Mouse (Mus musculus) heart, adult 9 months (tissue): ENCODE results near the gene Gm10197.
"Not testable (repeated sequence)": the region's sequence is repeated elsewhere in the genome, so short reads cannot be mapped to it uniquely, and the experiment has no call there.

Experiments
- DNase-seq, 2 experiments: peaks; one replicate each; pipeline ENCODE4 v3.0.0; 2022; ENCODE audit warnings: low spot score in 2 of 2

The Gm10197 gene

DNA sequence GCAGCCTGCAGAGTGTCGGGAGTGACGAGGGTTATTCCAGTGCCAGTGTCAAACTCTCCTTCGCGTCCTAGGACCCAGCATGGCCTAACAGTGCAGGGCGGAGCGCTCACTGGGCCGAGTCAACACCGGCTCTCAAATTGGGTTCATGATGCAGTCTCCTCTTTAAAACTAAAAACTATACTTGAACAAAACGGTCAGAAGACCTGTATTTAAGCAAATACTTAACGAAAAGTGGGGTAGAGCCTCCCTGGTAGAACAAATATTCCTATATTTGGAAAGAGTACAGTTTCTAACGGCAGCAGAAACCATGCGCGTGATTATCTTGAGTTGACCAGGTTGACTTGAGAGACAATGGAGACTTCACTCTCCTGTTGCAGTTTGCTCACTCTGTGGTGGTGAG, at the start of gene Gm10197:
Gene Gm10197 (minus strand): TSS at position 101 of the 400 bp plus-strand sequence.
- DNase-seq = no peak

DNA sequence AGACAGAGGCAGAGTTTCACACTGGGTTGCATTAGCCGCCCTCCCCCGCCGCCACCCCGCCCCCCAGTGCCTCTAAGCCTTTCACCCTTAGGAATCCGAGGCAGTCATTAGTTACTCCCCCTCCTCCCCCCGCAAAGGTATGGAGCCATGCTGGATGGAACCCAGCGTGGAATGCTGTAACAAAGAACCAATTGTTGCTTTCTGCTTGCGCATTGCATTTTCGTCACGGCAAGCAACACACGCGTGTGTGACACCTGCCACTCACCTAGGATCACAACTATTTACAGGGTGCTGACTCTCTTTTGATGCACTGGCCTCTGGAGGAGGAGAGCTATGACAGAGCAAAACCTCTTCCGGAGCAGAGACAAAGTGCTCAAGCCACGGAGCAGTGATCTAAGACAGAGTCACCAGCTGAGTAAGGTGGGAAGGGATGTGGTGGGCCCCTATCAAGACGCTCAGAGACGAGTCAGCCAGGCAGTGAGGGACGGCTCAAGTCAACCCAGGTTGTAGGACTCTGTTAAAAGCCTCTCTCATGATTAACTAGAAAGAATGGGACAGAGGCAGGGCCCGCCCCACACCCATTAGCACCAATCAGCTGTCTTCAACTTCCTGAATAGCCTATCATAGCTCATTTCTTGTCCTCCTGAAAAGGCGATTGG, 49.5 kb upstream of the Gm10197 start:
- peak; percentile 82 to 90 for DNase-seq

DNA sequence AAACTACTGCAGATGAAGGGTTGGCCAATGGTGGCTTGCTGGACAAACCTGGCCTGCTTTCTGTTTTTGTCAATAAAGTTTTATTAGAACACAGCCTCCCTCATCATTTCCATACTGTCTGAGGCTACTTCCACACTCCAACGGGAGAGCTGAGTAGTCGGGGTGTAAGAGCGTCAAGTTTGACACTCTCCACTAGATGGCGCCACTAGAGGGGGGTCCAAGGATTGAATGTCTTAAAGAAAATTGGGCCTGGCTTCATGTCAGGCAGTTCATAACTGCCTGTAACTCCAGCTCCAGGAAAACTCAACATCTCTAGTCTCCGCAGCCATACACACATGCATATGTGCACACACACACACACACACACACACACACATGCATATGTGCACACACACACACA, 48.3 kb upstream of the Gm10197 start:
- peak; percentile 13 to 16 for DNase-seq

DNA sequence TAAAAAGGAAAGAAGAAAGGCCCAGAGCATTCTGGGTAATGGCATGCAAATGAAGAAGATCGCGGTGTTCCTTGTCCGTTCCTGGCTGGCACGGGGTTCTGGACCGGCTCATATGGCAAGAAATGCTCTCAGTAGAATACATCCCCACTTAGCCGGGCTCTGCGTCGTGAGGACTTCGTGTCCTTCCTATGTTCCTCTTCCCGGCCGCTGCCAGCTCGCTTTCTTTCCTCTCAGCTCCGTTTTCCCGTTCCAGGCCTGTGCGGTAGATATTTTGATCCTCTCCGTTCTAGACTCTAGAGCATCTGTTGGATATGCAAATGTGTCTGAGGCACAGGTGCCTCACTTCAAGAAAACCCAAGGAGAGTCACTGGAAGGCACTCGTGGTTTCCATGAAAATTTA, 43.6 kb upstream of the Gm10197 start:
- DNase-seq = no peak

DNA sequence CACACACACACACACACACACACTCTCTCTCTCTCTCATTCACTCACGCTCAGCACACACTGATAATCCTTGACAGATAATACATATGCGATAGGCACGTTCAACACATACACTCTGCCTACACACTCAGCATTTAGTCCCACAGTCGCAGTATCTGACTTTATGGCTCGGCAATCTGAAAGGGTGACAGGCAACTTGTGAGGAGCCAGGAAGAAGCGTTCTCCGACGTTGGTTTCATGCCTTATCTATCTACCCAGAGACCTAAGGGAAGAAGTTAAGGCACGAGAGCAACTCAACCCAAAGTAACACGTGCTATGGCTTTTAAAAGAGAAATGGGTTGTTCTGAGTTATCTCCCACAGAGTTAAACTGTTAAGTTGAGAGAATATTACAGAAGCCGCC, 43.1 kb upstream of the Gm10197 start:
- no peak for DNase-seq

DNA sequence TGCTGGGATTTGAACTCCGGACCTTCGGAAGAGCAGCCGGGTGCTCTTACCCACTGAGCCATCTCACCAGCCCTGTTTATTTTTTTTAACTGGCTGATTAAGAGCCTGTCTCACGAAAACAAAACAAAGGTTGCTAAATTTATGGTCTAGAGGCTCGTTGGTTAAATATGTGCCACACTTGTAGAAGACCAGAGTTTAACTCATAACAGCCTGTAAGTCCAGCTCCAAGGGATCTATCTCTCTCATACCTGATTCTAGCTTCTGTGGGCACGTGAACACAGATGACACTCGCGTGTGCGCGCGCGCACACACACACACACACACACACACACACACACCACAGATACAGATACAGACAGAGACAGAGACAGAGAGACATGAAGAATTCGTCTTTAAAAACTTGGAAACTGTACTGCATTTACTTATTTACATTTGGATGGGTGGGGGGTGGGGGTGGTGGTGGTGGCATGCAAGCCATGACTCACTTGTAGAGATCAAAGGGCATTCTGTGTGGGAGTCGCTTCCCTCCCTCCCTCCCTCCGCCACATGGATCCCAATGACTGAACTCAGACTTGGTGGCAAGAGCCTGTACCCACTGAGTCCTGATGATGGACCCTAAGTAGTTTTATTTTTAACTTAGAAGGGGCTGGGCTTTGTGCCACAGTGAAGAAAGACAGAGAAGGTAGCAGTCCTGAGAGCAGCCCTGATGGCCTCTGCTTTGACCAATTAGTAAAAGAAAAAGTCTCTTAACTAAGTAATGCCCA, 42.2 kb upstream of the Gm10197 start:
- no peak for DNase-seq

DNA sequence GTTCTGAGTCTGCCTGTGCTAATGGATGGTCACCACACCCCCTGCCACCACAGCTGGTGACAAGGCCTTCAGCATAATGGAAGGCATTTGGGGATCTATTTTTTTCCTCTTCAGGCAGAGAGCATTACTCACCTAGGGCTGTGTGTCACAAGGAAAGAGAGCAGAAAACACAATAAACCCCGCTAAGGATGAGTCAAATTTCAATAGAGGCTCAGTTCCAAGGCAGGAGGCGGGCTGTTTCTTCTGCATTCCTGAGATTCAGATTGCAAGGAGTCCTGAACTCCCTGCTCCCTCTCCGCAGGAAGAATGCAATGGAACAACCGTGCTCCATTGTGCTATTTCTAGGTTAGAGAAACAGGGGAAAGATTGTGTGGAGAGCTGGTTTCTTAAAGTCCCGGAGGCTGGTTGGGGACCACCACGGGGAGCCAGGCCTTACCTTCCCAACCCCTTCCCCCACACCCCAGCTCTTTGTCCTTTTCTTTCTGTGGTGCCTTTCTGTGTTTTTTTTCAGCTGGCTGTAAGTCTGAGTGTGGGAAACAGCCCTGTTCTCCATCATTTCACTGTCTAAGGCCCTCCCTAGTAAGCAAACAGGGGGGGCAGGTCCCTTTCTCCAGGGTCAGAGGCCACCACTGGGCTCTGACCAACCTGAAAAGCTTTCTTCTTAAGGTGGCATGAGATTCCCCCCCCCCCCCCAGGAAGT, 40.7 kb upstream of the Gm10197 start:
- no peak for DNase-seq

DNA sequence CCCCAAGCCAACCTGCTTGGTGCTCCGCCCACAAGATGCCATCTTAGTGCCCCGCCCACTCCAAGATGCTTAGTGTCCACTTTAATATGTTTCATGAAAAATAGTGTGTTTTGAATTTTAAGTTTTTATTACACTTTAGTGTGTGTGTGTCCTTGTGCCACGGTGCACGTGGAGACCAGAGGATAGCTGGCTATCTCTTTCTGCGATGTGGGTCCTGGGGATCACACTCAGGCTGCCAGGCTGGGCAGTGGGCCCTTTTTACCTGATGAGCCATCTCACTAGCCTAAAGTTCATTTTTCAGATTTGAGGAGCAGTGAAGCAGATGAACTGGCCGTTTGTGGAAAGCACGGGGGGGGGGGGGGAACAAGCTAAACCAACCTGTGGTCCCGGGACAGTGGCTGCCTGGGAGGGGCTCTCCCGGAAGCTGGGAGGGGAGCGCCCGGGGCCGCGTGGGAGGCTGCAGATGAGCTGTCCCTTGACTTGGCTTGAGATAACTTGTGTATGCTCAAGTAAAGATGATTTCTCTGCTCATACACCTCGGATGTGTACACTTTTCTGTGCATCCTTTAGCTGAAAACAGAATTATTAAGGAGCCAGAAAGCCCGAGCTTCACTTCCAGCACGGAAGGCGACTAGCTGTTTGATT, 38.2 kb upstream of the Gm10197 start:
- no peak for DNase-seq

DNA sequence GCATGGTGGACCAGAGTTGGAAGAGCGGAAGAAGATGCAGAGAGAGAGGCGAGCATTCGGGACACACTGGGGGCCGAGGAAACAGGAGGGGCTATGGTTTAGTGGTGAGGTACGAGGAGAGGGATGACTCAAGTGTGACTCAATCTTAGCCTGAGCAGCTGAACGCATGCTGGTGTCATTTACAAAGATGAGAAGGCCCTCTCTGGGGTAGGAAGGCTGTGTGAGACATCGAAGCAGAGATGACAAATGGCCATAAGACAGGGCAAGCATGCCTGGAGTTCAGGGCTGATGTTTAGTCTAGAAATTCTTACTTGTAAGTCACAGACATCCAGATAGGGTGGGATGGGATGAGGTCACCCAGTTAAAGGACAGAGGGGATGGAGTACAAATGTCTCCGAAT, 36.8 kb upstream of the Gm10197 start:
- DNase-seq = no peak

DNA sequence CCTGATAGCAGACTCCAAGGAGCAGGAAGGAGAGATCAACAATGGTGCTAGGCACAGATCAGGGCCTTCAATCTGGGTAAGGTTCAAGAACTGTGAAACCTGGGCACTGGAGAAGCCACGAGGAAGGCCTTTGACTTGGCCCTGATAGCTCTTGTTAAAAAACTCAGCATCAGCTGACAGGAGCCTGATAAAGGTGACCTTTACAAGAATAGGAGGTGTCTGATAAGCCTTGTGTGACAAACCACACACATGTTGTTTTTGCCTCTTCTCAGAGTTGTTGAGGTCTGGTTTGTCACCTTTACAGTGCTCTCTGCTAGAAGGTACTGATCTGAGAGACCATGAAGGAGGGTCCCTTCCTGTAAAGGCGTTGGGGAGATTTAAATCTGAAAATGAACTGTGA, 35.8 kb upstream of the Gm10197 start:
- DNase-seq = no peak

DNA sequence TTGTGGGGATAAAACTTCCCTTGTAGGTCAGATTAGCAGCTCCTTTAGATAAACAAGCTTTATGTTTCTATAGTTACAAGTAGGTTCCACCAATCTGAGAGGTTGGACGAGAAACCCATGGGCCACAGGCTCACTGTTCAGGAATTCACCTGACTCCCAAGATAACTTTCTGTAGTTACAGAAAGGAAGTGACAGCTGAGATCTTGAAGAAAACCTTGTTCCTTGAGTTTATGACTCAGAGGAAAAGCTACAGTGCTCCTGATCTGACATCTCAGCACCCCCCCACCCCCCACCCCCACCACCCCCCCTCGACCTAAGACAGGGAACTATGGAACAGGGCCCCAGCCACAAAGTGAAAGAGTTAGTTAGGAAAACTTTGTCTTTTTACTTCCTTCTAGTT, 34.2 kb upstream of the Gm10197 start:
- DNase-seq = no peak

DNA sequence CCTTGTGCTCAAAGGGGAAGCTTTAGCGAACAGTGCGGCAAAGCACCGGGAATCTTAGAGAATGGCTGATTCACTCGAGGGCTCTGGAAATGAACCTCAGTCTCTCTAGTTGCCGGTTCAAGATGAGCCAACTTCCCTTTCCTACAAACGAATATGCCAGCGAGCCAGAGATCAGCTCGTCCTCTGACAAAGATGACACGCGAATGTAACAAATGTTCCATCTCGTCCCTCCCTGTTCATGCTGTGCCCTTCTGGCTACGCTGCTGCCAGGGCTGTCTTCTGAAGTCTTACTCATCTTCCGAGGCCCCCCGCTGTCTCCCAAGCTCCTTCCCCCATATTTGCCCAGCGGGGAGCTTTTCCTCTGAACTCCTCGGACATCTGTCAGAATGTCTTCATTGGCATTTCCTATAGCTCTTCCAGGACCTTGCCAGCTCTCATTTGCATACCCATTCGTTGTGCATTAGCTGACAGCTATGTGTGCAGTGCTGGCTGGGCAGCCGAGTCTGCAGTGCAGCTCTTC, 33.3 kb upstream of the Gm10197 start:
- no peak for DNase-seq

DNA sequence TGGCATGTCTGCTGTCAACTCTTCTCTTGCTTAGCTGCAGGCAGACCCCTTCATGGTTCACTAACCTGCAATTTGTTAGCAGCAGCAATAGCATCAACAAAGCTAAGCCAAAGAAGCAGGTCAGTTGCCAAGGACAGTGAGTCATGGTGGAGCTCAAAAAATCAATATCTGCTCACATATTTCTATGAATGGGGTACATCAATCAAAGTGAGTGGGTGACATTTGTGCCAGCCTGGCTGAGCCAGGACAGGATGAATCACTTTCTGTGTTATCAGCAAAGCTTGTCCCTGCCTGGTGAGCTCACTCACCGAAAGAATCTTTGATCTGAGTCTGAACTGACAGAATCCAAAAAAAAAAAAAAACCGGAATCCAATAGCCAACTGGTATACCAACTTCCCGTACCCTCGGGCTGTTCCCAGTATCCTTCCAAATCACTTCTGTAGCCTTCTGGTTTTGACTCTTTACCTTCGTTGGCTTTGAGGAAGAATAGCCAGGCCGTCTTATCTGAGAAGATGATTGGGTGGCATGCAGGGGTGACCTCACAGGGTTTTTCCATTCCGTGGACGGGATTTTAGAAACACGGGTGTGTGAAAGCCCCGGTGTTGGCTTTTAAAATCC, 32.8 kb upstream of the Gm10197 start:
- DNase-seq = no peak

DNA sequence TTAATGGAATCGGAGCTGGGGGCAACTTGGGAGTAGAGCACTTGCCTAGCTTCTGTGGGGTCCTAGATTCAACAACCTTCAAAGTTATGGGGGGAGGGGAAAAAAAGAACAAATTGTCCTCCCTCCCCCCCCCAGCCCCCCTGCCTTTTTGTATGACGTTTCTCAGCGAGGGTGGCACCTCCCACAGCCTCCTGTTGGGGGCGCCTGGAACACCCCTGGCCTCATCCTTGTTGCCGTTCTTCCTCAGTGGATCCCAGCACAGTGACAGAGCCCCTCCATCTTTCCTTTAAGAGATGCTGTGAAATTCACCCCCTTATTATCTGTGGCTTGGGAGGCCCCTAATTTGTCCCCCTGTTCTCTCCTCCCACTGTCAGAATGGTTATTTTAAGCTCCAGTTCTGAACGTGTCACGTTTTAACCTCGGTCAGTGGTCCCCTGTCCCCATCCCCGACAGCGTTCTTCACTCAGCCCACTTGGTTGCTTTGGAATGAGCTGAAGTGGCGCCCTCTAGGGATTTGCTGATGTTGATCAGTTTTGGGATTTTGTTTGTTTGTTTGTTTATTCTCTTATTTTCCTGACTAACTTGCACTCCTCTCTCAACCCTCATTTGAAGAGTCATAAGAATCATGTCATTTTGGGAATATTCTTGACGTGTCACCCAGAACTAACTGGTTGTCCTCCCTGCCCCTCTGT, 31.3 kb upstream of the Gm10197 start:
- no peak for DNase-seq

DNA sequence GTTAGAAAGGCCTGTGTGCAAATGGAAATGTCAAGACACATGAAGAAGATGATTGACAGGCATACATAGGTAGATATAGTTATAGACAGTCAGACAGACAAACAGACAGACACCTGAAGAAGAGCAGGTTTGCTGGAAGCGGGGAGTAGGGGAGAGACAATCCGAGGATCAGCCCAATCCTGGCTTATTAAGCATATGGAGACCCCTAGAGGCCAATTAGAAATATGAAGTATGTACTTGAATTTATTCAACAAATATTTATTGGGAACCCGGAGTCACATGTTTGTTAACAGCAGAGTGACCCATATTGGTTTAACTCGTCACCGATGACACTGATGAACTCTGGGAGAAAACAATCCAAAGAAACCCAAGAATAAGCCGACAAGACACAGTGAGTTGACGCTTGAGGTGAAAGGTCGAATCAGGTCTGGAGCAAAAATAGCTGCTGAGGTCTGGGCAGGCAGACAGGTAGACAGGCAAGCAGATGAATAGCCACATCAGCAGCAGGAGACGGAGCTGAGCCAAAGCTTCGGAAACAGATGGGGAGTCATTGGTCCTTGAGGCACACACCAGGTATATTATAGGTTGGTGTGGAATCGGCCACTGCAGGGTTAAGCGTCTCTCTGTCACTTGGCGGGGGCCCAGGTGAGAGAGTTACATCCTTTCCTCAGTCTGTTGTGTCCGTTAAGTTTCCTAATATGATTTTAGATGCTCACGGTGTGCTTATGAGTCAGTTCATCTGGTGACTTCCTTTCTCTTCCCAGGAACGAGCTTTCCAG, 29.0 kb upstream of the Gm10197 start:
- DNase-seq = no peak

DNA sequence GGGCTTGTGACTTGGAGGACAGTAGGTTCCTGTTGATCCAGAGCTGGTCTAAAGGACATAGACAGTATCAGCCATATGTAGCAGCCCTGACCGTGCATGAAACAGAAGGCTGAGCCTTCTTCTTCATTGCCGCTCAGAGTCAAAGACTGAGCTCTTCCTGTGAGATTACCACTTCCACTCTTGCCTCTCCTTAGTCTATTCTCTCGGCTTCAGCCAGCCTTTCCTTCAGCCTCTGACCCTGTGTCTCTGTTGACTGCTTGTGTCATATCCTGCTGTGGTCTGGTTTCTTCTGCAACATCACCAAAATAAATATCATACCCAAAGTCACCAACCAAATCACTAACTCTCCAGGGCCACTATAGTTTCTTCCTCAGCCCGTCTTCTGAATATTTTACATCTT, 27.6 kb upstream of the Gm10197 start:
- DNase-seq = no peak

DNA sequence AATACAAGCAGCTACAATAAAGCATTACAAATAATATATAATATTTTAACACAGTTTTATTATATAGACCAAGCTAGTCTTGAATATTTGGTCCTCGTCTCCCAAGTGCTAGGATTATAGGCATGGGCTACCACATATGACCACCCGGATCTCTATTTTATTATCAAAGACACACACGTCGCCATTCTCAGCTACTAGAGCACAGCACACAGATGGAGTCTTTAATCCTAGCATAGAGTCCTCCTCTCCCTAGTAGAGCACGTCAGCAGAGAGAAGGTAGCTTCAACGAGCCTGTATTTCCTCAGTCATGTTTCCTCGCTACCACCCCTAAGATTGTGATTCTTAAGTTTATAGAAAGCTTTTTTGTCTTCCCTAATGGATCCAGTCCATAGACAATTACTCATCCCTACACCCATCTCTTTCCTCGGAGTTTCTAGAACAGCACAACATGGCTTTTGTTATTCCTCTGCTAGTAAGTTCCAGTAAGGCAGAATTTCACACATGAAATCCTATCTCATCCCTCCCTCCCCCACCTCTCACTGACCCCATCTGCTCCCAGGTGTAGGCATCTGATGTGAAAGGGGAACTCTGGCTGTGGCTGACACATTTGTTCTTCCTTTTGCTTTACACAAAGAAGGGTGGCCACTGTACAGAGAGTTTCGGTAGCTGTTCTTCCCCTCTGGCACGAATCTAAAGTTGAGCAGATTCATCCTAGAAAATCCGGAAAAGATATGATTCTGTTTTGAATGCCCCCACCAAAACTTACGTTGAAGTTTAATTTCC, 26.1 kb upstream of the Gm10197 start:
- DNase-seq = no peak

DNA sequence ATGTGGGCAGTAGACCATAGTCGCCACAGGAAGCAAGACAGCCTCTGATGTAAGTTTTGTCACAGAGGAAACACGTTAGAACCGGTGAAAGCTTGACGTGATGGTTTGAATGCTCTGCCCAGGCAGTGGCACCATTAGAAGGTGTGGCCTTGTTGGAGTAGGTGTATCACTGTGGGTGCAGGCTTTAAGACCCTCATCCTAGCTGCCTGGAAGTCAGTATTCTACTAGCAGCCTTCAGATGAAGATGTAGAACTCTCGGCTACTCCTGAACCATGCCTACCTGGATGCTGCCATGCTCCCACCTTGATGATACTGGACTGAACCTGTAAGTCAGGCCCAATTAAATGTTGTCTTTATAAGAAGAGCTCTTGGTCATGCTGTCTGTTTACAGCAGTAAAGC, 24.2 kb upstream of the Gm10197 start:
- not testable (repeated sequence) for DNase-seq

DNA sequence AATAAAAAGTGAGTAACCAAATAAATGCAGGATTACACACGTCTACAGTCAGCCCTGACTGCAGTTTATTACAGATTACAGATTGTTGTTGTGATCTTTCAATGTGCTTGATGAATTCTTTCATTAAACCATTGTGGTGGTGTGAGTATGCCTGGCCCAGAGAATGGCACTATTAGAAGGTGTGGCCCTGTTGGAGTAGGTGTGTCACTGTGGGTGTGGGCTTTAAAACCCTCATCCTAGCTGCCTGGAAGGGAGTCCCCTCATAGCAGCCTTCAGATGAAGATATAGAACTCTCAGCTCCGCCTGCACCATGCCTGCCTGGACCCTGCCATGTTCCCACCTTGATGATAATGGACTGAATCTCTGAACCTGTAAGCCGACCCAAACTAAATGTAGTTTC, 23.4 kb upstream of the Gm10197 start:
- not testable (repeated sequence) for DNase-seq

DNA sequence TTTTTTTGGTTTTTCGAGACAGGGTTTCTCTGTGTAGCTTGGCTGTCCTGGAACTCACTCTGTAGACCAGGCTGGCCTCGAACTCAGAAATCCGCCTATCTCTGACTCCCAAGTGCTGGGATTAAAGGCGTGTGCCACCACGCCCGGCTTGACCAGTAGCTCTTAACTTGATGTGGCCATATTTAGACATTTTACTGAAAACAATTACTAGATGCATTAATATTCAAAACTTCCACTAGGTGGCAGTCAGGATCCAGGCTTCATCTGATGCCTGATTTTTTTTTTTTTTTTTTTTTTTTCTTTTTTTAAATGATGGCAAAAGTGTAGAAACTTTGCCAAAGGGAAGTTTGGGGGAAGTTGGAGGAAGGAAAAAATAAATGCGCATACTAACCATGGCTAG, 23.0 kb upstream of the Gm10197 start:
- DNase-seq = peak; percentile 42 to 55
